8 mouse cellular contexts compared by ENCODE assay signal in the genomic region with DNA sequence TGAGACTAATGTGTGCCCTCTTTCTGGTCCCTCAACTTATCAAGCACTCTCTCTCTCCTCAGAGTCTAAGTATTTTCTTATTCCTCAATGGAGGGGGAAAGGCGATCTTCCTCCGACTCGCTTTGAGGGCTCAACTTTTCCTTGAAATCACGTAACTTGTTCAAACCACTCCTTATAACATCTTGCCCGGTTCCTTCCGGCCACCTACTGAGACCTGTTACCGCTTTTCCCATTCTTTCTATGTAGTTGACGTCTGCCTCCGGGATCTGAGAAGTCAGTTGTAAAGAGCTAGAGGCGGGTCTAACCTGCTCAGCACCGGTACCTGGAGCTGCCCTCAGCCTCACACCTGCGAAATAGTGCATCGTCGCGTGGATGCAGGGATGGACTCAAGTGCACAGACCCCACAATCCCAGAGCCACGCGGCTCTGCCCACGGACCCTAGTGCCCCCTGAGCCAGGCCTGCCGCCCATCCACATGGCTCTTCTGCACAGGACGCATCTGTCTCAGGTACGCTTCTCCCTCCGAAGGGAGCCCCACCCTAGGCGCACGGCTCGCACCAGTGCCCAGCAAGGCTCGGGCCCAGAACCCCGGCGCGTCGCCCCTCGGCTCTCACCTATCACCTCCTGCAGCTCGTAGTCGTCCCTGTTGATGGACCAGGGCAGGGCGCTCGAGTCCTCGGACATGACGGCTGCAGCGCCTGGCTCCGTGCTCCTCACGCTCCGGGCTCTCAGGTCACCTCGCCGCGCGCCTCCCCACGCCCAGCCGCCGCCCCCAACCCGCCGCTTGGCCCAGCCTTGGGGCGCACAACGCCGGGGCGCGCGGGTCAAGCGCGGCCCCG. TPM values are rescaled to one million over a fixed set of nuclear protein-coding genes. Genes with fewer than 3 reads are reported as not detected.
A peak's percentile ranks its signal among the peaks of the same experiment; 100 is the strongest.
DNase-seq lines count a peak whose midpoint lies in the region; ATAC-seq and TF ChIP-seq lines count a peak whose summit lies in the region.

No protein-coding gene starts in this region.

- H3K27ac ChIP-seq in heart, embryonic 12.5 days (ENCODE audit: poor library complexity, severe bottlenecking) = peak overlapping the region; percentile 90
- peak overlapping the region; percentile 93 for H3K27ac ChIP-seq in intestine, postnatal 0 days (ENCODE audit: low read depth, low read length)
- peak overlapping the region; percentile 92 for H3K27ac ChIP-seq in midbrain, embryonic 15.5 days

- peak; percentile 23 for ATAC-seq in heart, embryonic 12.5 days (ENCODE audit: insufficient number of reproducible peaks, low FRiP score)
- 0 out of 2 replicates have a peak, but pooled peaks have one; percentile 10 for ATAC-seq in erythroblast, adult 5-6 weeks (replicated peaks; ENCODE audit: low FRiP score, poor library complexity, severe bottlenecking)
- peak; percentile 3 for ATAC-seq in intestine, postnatal 0 days
- peak; percentile 54 for ATAC-seq in midbrain, embryonic 15.5 days (replicated peaks)

- no peak for TF ChIP-seq CTCF in intestine, postnatal 0 days (IDR thresholded peaks at IDR 0.05; ENCODE audit: low read depth)

- no peaks in the 10 kb centered on the region for H3K9me3 ChIP-seq in heart, embryonic 12.5 days (replicated peaks)
- no peaks in the 10 kb centered on the region for H3K9me3 ChIP-seq in intestine, postnatal 0 days (ENCODE audit: control insufficient read depth)
- no peaks in the 10 kb centered on the region for H3K9me3 ChIP-seq in midbrain, embryonic 15.5 days

- under 1% methylated on average over 59 of the region's 59 CpGs for WGBS in heart, embryonic 12.5 days
- under 1% methylated on average over 58 of the region's 59 CpGs for WGBS in intestine, postnatal 0 days
- WGBS in midbrain, embryonic 15.5 days = under 1% methylated on average over 55 of the region's 59 CpGs

- H3K4me2 ChIP-seq in heart, embryonic 12.5 days = peak overlapping the region; percentile 96
- H3K4me2 ChIP-seq in intestine, postnatal 0 days (replicated peaks; ENCODE audit: low read depth) = peak overlapping the region; percentile 99
- H3K4me2 ChIP-seq in midbrain, embryonic 15.5 days = peak overlapping the region; percentile 68

- H3K9ac ChIP-seq in heart, embryonic 12.5 days = peak overlapping the region; percentile 91
- H3K9ac ChIP-seq in intestine, postnatal 0 days (ENCODE audit: low read depth, low read length) = peak overlapping the region; percentile 80
- H3K9ac ChIP-seq in midbrain, embryonic 15.5 days = peak overlapping the region; percentile 72

- H3K27me3 ChIP-seq in heart, embryonic 12.5 days (replicated peaks) = no peaks in the 10 kb centered on the region
- H3K27me3 ChIP-seq in intestine, postnatal 0 days (replicated peaks; ENCODE audit: control insufficient read depth, insufficient read depth, low read length) = no peaks in the 10 kb centered on the region
- no peaks in the 10 kb centered on the region for H3K27me3 ChIP-seq in midbrain, embryonic 15.5 days (replicated peaks)

- peaks cover 19% of the 10 kb centered on the region for H3K4me1 ChIP-seq in heart, embryonic 12.5 days (replicated peaks)
- no peaks in the 10 kb centered on the region for H3K4me1 ChIP-seq in intestine, postnatal 0 days (replicated peaks; ENCODE audit: control insufficient read depth, insufficient read depth, low read length)
- H3K4me1 ChIP-seq in midbrain, embryonic 15.5 days = peaks cover 24% of the 10 kb centered on the region

- H3K4me3 ChIP-seq in heart, embryonic 12.5 days = peak overlapping the region; percentile 93
- peak overlapping the region; percentile 92 for H3K4me3 ChIP-seq in intestine, postnatal 0 days (ENCODE audit: low read depth, low read length)
- peak overlapping the region; percentile 95 for H3K4me3 ChIP-seq in midbrain, embryonic 15.5 days

- no peak for DNase-seq in heart, postnatal 4 days
- peak; percentile 71 for DNase-seq in ES-CJ7 (ENCODE audit: low read depth, low spot score)
- DNase-seq in left cerebral cortex, adult 9 months (ENCODE audit: low spot score in 2 of 2) = no peak
- no peak for DNase-seq in left cerebral cortex, postnatal 14 days (ENCODE audit: low spot score in 2 of 2)

- peaks cover 3% of the 10 kb centered on the region; the same call in 1 of the 2 replicates for H3K36me3 ChIP-seq in heart, embryonic 12.5 days
- H3K36me3 ChIP-seq in intestine, postnatal 0 days (ENCODE audit: control insufficient read depth, insufficient read depth) = 0 out of 2 replicates have a peak, but pooled peaks cover 4% of the 10 kb centered on the region
- no peaks in the 10 kb centered on the region for H3K36me3 ChIP-seq in midbrain, embryonic 15.5 days (replicated peaks)

- intact Hi-C loops in left cerebral cortex, postnatal 14 days (cut with DNase I) = loop anchor here (10.0 kb wide), 1 partner anchor 217 kb away; a partner anchor contains a TSS

RNA-seq across cellular contexts. Expression of a gene that starts 0.6 kb away (rescaled TPM):
- 13.5 and 14.9 TPM in 2 replicates for polyA plus RNA-seq in heart, embryonic 12.5 days (2016; fragmentation: Nextera tagmentation; extraction: Ambion mirVana)
- total RNA-seq in heart, postnatal 4 days (2021) = 10 to 100 TPM; 35.5 to 36.5 TPM
- 3.7 and 7.5 TPM in 2 replicates for total RNA-seq in erythroblast, adult 5-6 weeks (2015; ENCODE audit: low replicate concordance)
- total RNA-seq in erythroblast, adult 5-6 weeks (2017; ENCODE audit: low replicate concordance) = 11.0 and 17.0 TPM in 2 replicates
- 7.9 and 8.7 TPM in 2 replicates for polyA plus RNA-seq in intestine, postnatal 0 days (2015; fragmentation: Nextera tagmentation; extraction: Ambion mirVana)
- polyA plus RNA-seq in midbrain, embryonic 15.5 days (2015; fragmentation: Nextera tagmentation; extraction: Ambion mirVana) = 14.2 and 14.5 TPM in 2 replicates
- 10 to 100 TPM; 33.2 to 36.4 TPM for total RNA-seq in left cerebral cortex, postnatal 14 days (2021)

RNA-seq across cellular contexts. Expression of a gene that starts 17.9 kb away (rescaled TPM):
- 82.6 and 85.6 TPM in 2 replicates for polyA plus RNA-seq in heart, embryonic 12.5 days (2016; fragmentation: Nextera tagmentation; extraction: Ambion mirVana)
- 10 to 100 TPM; 60.7 to 63.8 TPM for total RNA-seq in heart, postnatal 4 days (2021)
- total RNA-seq in erythroblast, adult 5-6 weeks (2015; ENCODE audit: low replicate concordance) = 6.9 and 9.2 TPM in 2 replicates
- 4.1 and 8.1 TPM in 2 replicates for total RNA-seq in erythroblast, adult 5-6 weeks (2017; ENCODE audit: low replicate concordance)
- 90.5 and 97.0 TPM in 2 replicates for polyA plus RNA-seq in intestine, postnatal 0 days (2015; fragmentation: Nextera tagmentation; extraction: Ambion mirVana)
- polyA plus RNA-seq in midbrain, embryonic 15.5 days (2015; fragmentation: Nextera tagmentation; extraction: Ambion mirVana) = 120 and 124 TPM in 2 replicates
- total RNA-seq in left cerebral cortex, postnatal 14 days (2021) = 10 to 100 TPM; 67.2 to 73.8 TPM

RNA-seq across cellular contexts. Expression of a gene that starts 19.6 kb away (rescaled TPM):
- 10.8 and 12.7 TPM in 2 replicates for polyA plus RNA-seq in heart, embryonic 12.5 days (2016; fragmentation: Nextera tagmentation; extraction: Ambion mirVana)
- total RNA-seq in heart, postnatal 4 days (2021) = 10 to 100 TPM; 12.1 to 12.7 TPM
- total RNA-seq in erythroblast, adult 5-6 weeks (2015; ENCODE audit: low replicate concordance) = 11.7 and 20.0 TPM in 2 replicates
- 5.1 and 8.5 TPM in 2 replicates for total RNA-seq in erythroblast, adult 5-6 weeks (2017; ENCODE audit: low replicate concordance)
- 29.7 and 30.9 TPM in 2 replicates for polyA plus RNA-seq in intestine, postnatal 0 days (2015; fragmentation: Nextera tagmentation; extraction: Ambion mirVana)
- 6.5 and 7.2 TPM in 2 replicates for polyA plus RNA-seq in midbrain, embryonic 15.5 days (2015; fragmentation: Nextera tagmentation; extraction: Ambion mirVana)
- 1 to 10 TPM; 5.5 to 5.8 TPM for total RNA-seq in left cerebral cortex, postnatal 14 days (2021)

RNA-seq across cellular contexts. Expression of a gene that starts 35.6 kb away (rescaled TPM):
- 1.6 and 2.4 TPM in 2 replicates for polyA plus RNA-seq in heart, embryonic 12.5 days (2016; fragmentation: Nextera tagmentation; extraction: Ambion mirVana)
- total RNA-seq in heart, postnatal 4 days (2021) = 1 to 10 TPM in 1 of 2 experiments, under 1 TPM in 1; 0.52 to 1.0 TPM
- total RNA-seq in erythroblast, adult 5-6 weeks (2015; ENCODE audit: low replicate concordance) = 0.19 TPM in 1 of 2 replicates, not detected in the other
- 0.56 TPM in 1 of 2 replicates, not detected in the other for total RNA-seq in erythroblast, adult 5-6 weeks (2017; ENCODE audit: low replicate concordance)
- 10.8 and 11.7 TPM in 2 replicates for polyA plus RNA-seq in intestine, postnatal 0 days (2015; fragmentation: Nextera tagmentation; extraction: Ambion mirVana)
- 2.7 TPM in 2 replicates for polyA plus RNA-seq in midbrain, embryonic 15.5 days (2015; fragmentation: Nextera tagmentation; extraction: Ambion mirVana)
- total RNA-seq in left cerebral cortex, postnatal 14 days (2021) = 1 to 10 TPM; 3.8 to 3.9 TPM

RNA-seq across cellular contexts. Expression of a gene that starts 43.7 kb away (rescaled TPM):
- 0.13 TPM in 1 of 2 replicates, not detected in the other for polyA plus RNA-seq in heart, embryonic 12.5 days (2016; fragmentation: Nextera tagmentation; extraction: Ambion mirVana)
- total RNA-seq in heart, postnatal 4 days (2021) = under 1 TPM in 1 of 2 experiments, not detected in 1; 0.27 TPM
- not detected in 2 replicates for total RNA-seq in erythroblast, adult 5-6 weeks (2015; ENCODE audit: low replicate concordance)
- not detected in 2 replicates for total RNA-seq in erythroblast, adult 5-6 weeks (2017; ENCODE audit: low replicate concordance)
- 0.12 TPM in 1 of 2 replicates, not detected in the other for polyA plus RNA-seq in intestine, postnatal 0 days (2015; fragmentation: Nextera tagmentation; extraction: Ambion mirVana)
- not detected in 2 replicates for polyA plus RNA-seq in midbrain, embryonic 15.5 days (2015; fragmentation: Nextera tagmentation; extraction: Ambion mirVana)
- not detected for total RNA-seq in left cerebral cortex, postnatal 14 days (2021)

Comparison
In these comparisons a context has a peak if more than half of its experiments do, and no peak if none do; other contexts are left out.
1. ATAC-seq: peak in every context shown above with its lines; median percentile 54 in midbrain, embryonic 15.5 days; 23 in heart, embryonic 12.5 days; 10 in erythroblast, adult 5-6 weeks; 3 in intestine, postnatal 0 days.
2. RNA of a gene that starts 17.9 kb away (total RNA-seq): 67.2 to 73.8 TPM in left cerebral cortex, postnatal 14 days and 60.7 to 63.8 TPM in heart, postnatal 4 days; 4.1 to 9.2 TPM in erythroblast, adult 5-6 weeks; every median in the first group is over 4 times any median in the second.
3. Peak in every context shown above with its lines, with median percentiles within 50 percentile points of each other: H3K27ac ChIP-seq, H3K4me2 ChIP-seq, H3K4me3 ChIP-seq and H3K9ac ChIP-seq.